Mouse (Mus musculus) liver, adult (tissue): Measurements from ENCODE around the gene Cux2.

Source experiments
- GATA4 ChIP-seq: IDR thresholded peaks from 2 replicates; pipeline ENCODE4 v1.6.1; 2014; ENCODE audit warnings: mild to moderate bottlenecking, low read length; ENCODE audit not compliant: insufficient replicate concordance

The Cux2 gene

GRCm38 (mm10) chr5:121967520-121967919 lies 82.4 kb downstream of the Cux2 start:
- TF ChIP-seq GATA4: no peak

GRCm38 (mm10) chr5:121966940-121967339 lies 83.0 kb downstream of the Cux2 start:
- TF ChIP-seq GATA4: no peak

GRCm38 (mm10) chr5:121962974-121963373 lies 86.9 kb downstream of the Cux2 start:
- TF ChIP-seq GATA4: no peak

- no peak for TF ChIP-seq GATA4
Observed at GRCm38 (mm10) chr5:121962359-121962758, 87.5 kb downstream of the Cux2 start.

GRCm38 (mm10) chr5:121961256-121961655 lies 88.6 kb downstream of the Cux2 start:
- TF ChIP-seq GATA4: no peak

GRCm38 (mm10) chr5:121959688-121960087 lies 90.2 kb downstream of the Cux2 start:
- no peak for TF ChIP-seq GATA4

GRCm38 (mm10) chr5:121958551-121958950 lies 91.4 kb downstream of the Cux2 start:
- TF ChIP-seq GATA4: no peak

- TF ChIP-seq GATA4: no peak
Observed at GRCm38 (mm10) chr5:121955806-121956205, 94.1 kb downstream of the Cux2 start.

- TF ChIP-seq GATA4: no peak
Observed at GRCm38 (mm10) chr5:121950175-121950574, 99.7 kb downstream of the Cux2 start.

GRCm38 (mm10) chr5:121949050-121949443 lies 100.9 kb downstream of the Cux2 start:
- TF ChIP-seq GATA4: no peak

- TF ChIP-seq GATA4: no peak
Observed at GRCm38 (mm10) chr5:121948302-121949049, 101.4 kb downstream of the Cux2 start.

GRCm38 (mm10) chr5:121946657-121947245 lies 103.2 kb downstream of the Cux2 start:
- no peak for TF ChIP-seq GATA4

- no peak for TF ChIP-seq GATA4
Observed at GRCm38 (mm10) chr5:121945819-121946218, 104.1 kb downstream of the Cux2 start.

- TF ChIP-seq GATA4: no peak
Observed at GRCm38 (mm10) chr5:121944021-121944790, 105.7 kb downstream of the Cux2 start.

- TF ChIP-seq GATA4: no peak
Observed at GRCm38 (mm10) chr5:121943472-121943871, 106.4 kb downstream of the Cux2 start.

- no peak for TF ChIP-seq GATA4
Observed at GRCm38 (mm10) chr5:121938065-121938849, 111.6 kb downstream of the Cux2 start.

- no peak for TF ChIP-seq GATA4
Observed at GRCm38 (mm10) chr5:121930261-121930660, 119.6 kb downstream of the Cux2 start.
